Mouse (Mus musculus): ENCODE data around the gene Clspn.

Clspn gene

DNA sequence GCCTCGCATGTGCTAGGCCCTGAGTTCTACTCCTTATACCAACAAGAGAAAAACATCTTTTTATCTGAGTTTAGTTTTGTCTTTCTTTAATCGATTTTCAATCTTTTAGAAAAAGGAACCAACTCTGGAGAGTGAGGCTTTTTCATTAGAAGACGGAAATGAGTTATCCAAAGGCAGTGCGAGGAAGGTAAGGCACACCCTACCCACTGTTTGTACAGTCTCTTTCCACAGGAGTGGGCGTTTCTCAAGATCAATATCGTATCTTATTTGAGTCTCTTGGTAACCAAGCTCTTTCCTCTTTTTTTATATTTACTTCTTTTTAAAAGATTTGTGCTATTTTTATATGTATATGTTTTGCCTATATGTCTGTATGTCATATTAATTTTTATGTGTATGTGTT lies 7.1 kb downstream of the Clspn start:
- DNase-seq (ENCODE audit: low spot score), result no peak

DNA sequence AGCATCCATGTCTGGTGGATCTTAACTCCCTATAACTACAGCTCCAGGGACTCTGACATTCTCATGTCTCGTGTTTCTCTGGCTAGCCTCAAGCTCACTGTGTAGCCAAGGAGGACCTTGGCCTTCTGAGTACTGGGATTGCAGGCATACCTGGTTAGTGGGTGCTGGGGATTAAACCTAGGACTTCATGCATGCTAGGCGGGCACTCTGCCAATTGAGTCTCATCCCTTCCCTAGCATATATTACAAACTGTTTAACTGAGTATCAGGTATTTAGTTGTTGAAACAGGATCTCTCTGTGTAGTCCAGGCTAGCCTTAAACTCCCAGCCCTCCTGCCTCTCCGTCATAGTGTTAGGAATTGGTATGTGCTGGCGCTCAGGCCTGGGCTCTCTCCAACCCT lies 10.5 kb downstream of the Clspn start:
- DNase-seq (ENCODE audit: low spot score), result no peak

DNA sequence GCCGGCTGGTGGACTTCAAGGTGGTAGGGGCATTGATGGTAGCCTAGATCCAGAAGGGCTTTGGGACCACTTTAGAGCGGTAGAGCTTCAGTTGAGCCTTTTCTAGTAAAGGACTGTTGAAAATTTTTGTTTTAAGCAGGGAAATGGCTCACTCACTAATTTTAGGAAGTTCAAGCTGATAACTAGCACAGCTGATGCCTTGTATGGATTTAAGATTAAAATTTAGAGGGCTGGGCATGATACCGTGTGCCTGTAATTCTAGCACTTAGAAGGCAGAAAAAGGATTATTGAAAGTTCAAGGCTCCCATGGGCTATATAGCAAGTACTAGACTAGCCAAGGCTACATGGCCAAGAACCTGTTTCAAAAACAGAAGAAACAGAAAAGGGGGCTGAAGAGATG lies 13.0 kb downstream of the Clspn start:
- no peak for DNase-seq (ENCODE audit: low spot score)

- no peak for DNase-seq (ENCODE audit: low spot score)
Observed at GRCm38 (mm10) chr4:126576281-126576680, 19.5 kb downstream of the Clspn start.

DNA sequence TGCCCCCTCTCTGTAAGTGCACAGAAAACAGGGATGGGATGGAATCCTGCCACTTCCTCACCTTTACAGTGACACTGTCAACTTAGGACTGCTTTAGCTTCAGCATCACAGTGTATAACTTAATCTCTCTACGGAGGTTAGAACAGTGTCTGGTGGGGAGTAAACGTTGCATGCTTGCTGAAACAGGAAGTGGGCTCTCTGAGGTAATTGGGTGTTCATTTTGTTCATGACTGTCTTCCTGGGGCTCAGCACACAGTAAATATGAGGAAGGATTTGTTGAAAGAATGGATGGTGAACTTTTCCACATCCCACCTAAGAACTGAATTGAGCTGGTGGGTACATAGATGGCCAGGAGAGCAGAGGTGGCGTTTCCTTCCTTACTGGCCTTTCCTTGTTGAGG lies 21.2 kb downstream of the Clspn start:
- DNase-seq (ENCODE audit: low spot score), result no peak

DNA sequence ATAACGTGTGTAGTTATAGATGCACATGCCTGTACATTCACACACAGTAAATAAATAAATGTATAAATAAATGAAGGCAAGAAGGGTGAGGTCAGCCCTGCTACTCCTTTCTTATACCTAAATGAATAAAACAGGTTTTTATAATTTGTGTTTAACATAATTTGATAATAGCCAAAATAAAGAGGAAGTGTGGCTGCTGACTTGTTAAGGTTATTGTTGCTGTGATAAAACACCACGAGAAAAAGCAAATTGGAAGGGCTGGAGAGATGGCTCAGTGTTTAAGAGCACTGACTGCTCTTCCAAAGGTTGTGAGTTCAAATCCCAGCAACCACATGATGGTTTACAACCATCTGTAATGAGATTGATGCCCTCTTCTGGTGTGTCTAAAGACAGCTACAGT lies 22.3 kb downstream of the Clspn start:
- no peak for DNase-seq (ENCODE audit: low spot score)

- DNase-seq (ENCODE audit: low spot score), result no peak
Observed at GRCm38 (mm10) chr4:126585739-126586138, 29.0 kb downstream of the Clspn start.

DNA sequence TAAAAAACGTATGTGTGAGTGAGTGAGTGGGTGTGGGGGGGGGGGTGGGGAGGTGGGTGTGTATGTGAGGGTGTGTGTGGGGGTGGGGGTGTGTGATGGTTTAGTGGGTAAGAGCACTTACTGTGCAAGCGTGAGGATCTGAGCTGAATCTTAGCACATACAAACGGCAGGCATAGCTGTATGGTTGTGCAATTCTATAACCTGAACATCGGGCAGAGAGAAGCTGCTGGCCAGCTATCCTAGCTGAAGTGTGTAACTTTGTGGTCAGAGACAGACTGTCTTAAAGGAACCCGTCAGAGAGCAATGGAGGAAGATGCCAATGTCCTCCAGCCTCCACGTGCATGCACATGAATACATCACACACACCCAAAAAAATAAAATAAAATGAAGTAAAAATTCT lies 35.3 kb downstream of the Clspn start:
- DNase-seq (ENCODE audit: low spot score), result no peak

DNA sequence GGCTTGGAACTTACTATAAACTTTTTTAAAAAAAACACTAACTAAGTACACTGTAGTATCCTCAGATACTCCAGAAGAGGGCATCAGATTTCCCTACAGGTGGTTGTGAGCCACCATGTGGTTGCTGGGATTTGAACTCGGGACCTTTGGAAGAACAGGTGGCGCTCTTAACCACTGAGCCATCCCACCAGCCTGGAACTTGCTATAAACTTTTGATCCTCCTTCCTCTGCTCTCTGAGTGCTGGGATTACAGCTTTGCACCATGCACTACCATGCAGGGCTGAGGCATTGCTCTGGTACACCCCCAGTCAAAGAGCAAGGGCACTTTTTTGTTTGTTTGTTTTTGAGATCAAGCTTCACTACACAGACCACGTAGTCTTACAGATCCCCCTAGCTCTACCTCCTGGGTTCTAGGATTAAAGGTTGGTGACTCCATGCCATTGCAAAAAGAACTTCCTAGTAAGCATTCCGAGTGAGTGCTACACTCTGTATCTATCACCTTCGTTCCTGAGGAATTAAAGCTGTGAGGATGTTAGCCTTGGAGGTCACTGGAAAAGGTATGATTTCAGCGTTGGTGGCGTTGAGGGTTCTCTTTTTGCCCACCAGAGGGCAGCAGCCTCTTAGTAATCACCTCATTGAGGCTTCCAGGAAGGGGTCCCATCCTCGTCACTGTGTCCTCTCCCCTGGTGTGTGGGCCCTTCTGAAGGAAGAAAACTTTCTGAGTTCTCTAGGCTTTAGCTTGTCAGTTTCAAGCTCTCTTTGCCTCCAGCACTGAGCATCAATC lies 43.4 kb downstream of the Clspn start:
- no peak for DNase-seq (ENCODE audit: low spot score)

- DNase-seq (ENCODE audit: low spot score), result peak; percentile 15
Observed at GRCm38 (mm10) chr4:126601597-126602444, 45.1 kb downstream of the Clspn start.

DNA sequence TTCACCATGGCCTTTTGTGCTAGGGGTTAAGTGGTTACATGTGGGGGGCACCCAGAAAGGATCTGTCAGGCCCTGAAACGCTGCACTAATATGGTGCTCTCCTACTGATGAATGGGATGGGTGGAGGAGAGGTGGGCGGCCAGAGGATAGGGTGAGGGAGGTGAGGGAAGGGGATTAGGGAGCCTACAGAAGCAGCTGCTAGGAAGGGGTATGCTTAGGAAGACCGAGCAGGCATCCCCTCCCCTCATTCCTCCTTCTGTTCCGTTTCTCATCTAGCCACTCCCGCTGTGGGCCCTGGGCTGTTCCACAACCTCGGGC lies 45.7 kb downstream of the Clspn start:
- DNase-seq (ENCODE audit: low spot score), result no peak

DNA sequence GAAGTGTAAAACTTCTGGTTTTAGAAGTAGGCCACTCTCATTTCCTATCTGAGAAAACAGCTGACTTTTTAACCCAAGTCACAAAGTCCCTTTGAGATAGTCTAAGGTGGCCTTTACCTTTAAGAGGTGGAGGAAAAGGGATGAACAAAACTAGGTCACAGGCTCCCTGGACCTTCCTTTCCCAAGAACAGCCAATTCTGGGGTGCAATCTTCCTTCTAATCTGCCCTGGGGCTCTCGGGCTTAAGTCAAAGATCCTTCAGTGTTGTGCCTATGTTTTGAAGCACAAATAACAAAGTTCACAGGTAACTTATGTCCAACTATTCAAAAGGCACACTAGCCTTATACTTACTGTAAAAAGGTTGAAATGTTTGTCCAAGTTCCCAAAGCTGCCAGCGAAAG lies 47.4 kb downstream of the Clspn start:
- no peak for DNase-seq (ENCODE audit: low spot score)

GRCm38 (mm10) chr4:126605751-126606150 lies 49.0 kb downstream of the Clspn start:
- DNase-seq (ENCODE audit: low spot score), result no peak

- peak; percentile 77 for DNase-seq (ENCODE audit: low spot score)
Observed at GRCm38 (mm10) chr4:126609606-126610181, 53.0 kb downstream of the Clspn start, which contains the start of gene 5730409E04Rik. TSS of gene 5730409E04Rik (plus strand) at chr4:126609818.

- DNase-seq (ENCODE audit: low spot score), result no peak
Observed at GRCm38 (mm10) chr4:126611991-126612390, 55.3 kb downstream of the Clspn start.

DNA sequence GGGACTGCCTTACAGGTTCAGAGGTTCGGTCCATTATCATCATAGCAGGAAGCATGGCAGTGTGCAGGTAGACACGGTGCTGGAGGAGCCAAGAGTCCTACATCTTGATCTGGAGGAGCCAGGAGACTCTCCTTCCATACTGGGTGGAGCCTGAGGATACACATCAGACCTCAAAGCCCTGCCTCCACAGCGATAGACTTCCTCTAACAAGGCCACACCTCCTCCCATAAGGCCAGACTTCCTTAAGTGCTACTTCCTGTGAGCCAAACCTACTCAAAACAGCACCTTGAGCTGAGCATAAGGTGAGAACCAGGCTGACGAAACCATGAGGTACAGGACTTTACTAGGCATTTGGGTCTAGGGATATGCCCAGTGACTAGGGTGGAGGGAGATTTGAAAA lies 59.6 kb downstream of the Clspn start:
- no peak for DNase-seq (ENCODE audit: low spot score)

- no peak for DNase-seq (ENCODE audit: low spot score)
Observed at GRCm38 (mm10) chr4:126619691-126620330, 63.1 kb downstream of the Clspn start.

- DNase-seq (ENCODE audit: low spot score), result no peak
Observed at GRCm38 (mm10) chr4:126620349-126620874, 63.7 kb downstream of the Clspn start.

DNA sequence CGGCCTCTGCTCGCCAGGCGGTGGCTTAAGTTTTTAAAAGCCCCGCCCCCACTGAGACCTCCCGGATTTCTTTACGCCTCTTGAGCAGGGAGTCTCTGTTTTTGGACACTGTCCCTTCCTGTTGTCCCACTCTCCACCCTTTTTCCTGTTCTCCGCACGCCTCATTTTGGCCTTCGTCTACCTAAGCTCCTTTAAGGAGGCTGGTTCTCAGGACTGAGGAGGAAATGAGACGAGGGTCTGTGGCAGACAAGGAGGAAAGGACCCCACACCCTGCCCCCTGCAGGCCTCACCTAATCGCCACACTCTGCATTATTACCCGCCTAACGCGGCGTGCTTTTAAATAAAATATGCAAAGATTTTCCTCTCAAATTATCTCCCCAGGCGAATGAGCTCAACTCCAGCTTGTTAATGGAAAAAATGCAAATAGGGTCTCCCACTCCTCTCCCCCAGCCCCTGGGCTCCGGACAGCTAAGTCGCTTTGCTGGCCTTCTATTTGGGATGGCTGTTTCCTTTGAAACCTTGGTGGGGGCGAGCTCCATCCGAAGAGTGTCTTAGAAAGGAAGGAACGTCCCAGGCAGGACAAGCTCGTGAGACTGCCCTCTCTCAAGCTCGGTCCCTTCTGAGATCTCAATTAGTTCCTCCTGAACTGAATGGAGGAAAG lies 70.4 kb downstream of the Clspn start:
- no peak for DNase-seq (ENCODE audit: low spot score)

DNA sequence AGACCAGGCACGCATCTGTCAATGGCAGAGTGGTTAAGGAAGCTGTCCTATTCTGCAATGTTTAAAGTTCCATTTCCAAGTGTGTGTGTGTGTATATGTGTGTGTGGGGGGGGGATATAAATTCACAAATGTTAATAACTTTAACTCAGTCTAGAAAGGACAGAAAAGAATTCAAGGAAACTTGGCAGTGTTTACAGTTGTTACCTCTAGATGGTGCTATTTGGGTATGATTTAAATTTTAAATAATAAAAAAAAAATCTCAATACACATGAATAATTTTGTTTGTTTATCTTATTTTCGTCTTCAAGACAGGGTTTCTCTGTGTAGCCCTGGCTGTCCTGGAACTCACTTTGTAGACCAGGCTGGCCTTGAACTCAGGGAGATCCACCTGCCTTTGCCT lies 75.2 kb downstream of the Clspn start:
- no peak for DNase-seq (ENCODE audit: low spot score)

GRCm38 (mm10) chr4:126632668-126633067 lies 75.9 kb downstream of the Clspn start:
- DNase-seq (ENCODE audit: low spot score), result no peak

GRCm38 (mm10) chr4:126636330-126636729 lies 79.6 kb downstream of the Clspn start:
- no peak for DNase-seq (ENCODE audit: low spot score)
